Mouse (Mus musculus) lung, postnatal 4 days (tissue): ENCODE data around the gene Lpar5.
"Not testable (repeated sequence)": the region's sequence is repeated elsewhere in the genome, so short reads cannot be mapped to it uniquely, and the experiment has no call there.

Experiments used
- DNase-seq, 2 experiments: peaks; one replicate each; pipeline ENCODE4 v3.0.0; 2021

Gene Lpar5

DNA sequence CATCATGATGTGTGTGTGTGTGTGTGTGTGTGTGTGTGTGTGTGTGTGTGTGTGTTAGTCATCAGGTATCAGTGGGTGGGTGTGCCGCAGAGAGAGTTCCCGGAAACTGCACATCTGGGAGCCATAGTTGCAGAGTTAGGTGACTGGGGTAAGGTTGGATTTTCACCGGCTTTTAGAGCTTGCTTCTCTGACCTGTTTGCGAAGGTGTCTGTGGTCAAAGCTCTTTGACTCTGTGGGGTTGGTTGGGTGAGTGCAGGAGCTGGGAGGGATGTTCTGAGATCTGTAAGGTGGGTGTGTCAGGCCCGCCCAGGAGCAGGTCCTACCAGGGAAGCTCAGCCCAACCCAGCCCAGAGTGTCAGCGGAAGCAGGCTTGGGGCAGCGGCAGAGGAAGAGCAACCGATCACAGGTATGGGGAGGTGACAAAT, at the start of gene Lpar5:
Lpar5 (plus strand) TSS at position 350 of the 425 bp plus-strand sequence.
- no peak for DNase-seq

DNA sequence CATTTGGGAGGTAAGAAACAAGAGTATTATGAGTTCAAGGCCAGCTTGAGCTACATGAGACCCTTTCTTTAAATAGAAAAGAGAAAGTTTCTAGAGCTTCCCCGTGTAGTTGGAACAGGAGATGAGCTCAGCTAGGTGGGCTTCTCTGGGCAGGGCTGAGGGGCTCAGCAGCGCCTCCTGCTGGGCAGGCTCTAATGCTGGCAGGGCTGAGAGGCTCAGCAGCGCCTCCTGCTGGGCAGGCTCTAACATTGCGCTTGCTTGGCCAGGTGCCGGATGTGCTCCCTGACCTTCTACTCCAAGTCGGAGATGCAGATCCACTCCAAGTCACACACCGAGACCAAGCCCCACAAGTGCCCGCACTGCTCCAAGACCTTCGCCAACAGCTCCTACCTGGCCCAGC, 37.2 kb upstream of the Lpar5 start:
- peak; percentile 63 to 79 for DNase-seq

DNA sequence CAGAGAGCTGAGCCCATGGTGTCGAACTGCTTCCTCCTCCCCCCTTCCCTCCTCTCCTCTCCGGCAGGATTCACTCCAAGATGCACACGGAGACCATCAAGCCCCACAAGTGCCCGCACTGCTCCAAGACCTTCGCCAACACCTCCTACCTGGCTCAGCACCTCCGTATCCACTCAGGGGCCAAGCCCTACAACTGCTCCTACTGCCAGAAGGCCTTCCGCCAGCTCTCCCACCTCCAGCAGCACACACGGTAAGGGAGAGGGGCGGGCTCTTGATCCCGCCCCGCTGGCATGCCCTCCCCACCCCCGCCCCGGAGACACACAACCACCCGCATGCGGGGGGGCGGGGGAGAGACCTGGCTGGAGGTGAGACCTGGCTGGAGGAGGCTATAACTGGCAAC, 36.1 kb upstream of the Lpar5 start:
- DNase-seq = no peak

- DNase-seq = no peak
Observed at GRCm38 (mm10) chr6:125038666-125039065, 29.1 kb upstream of the Lpar5 start.

GRCm38 (mm10) chr6:125039131-125039530, 28.6 kb upstream of the Lpar5 start:
- DNase-seq = no peak

DNA sequence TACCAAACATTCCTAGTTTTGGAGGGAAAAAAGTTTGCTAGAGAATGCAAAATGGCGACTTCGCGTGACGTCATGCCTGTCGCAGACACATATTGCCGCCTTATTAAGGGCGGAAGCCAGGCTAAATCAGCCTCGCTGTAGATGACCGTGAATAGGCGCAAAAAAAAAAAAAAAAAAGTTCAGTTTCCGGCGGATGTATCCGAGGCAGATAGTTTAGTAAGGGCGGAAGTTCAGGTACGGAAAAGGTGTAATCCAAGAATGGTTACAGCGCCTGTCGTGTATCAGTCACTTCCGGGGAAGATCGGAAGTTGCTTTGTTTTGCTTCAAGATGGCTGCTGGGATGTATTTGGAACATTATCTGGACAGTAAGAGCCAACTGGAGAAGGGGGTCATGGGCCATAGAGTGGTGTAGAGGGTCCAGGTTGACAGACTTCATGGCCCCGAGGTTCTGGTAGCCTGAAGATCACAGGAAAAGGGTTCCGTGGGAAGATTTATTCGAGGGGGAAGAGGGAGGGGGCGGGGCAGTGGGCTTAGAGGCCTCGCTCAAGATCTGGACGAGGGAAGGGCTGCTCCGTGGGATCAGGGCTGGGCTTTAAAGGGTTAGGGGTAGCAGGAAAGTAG, 28.1 kb upstream of the Lpar5 start, which contains the start of gene Ing4:
Ing4 (plus strand) TSS at position 228 of the 621 bp plus-strand sequence.
- peak; percentile 92 to 94 for DNase-seq

DNA sequence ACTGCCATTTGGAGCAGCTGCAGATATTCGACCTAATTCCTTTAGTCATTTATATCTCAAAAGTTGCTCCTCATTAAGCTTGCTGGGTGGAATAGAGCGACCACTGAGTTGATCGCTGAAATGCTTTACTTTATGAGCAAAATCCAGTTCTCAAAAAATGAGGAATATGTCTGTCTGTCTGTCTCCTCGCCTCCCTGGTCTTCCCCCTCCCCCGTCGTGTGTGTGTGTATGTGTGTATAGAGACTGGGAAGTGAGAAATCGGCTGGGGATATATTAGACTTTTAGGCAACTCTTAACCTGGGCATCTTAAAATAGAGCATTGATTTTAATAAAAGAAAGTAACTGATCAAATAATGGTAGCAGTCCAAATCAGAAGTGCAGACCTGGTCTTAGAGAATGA, 27.5 kb upstream of the Lpar5 start:
- DNase-seq = no peak

GRCm38 (mm10) chr6:125041047-125041446, 26.7 kb upstream of the Lpar5 start:
- no peak for DNase-seq

DNA sequence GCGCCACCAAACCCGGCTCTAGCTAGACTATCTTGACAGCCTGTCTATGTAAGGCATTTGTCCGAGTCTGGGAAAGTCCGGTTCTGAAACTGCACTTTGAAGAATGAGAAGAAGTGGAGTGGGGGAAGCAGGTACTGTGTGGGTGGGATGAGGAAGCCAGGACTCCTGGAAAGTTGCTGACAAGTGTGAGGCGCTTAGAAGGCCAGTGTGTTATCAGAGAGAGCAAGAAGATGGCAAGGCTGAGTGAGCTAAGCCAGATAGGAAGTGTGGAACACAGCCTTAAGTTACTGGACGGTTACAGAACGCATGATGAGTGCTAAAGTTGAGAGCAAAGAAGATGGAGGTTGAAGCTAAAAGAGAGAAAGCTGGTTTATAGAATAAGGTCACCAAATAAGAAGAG, 25.6 kb upstream of the Lpar5 start:
- DNase-seq = no peak

GRCm38 (mm10) chr6:125046691-125047090, 21.0 kb upstream of the Lpar5 start:
- peak; percentile 84 to 85 for DNase-seq

GRCm38 (mm10) chr6:125049678-125050077, 18.0 kb upstream of the Lpar5 start, which contains the start of gene Acrbp:
Acrbp (plus strand) TSS chr6:125049689.
- no peak for DNase-seq

DNA sequence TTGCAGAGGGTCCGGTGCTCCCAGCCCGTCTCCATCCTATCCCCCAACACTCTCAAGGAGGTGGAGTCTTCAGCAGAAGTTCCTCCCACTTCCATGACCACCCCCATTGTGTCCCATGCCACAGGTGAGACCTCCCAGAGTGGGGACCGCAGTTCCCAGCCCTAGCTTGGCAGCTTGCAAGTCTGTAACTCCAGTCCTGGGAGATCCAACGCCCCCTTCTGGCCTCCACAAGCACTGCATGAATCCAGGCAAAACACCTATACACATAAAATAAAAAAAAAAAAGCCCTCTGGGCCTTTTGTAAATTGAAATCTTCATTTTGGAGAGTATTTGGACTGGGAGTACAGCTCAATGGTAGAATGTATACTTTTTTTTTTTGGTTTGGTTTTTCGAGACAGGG, 16.5 kb upstream of the Lpar5 start:
- DNase-seq = no peak

- DNase-seq = no peak
Observed at GRCm38 (mm10) chr6:125061493-125061892, 6.2 kb upstream of the Lpar5 start.

DNA sequence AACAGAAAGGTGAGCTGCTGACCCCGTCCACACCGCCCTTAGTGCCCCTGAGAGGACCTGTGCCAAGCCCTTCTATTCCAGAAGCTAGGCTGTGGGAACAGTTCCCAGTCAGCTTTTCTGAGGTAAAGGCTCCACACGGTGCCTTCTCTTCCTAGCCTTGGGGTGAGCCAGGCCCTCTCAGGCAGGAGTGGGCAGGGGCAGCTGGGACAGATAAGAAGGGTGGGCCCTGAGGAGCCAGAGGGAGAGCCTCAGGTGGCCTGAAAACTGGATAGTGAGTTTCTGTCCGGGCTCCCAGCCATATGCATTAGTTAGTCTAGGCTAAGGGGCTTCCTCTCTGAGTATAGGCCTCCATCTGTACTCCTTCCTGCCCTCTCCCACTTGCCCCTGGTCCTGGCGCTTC, 5.2 kb upstream of the Lpar5 start:
- DNase-seq = no peak

- no peak for DNase-seq
Observed at GRCm38 (mm10) chr6:125063906-125064305, 3.8 kb upstream of the Lpar5 start.

GRCm38 (mm10) chr6:125065223-125065622, 2.5 kb upstream of the Lpar5 start:
- not testable (repeated sequence) for DNase-seq

DNA sequence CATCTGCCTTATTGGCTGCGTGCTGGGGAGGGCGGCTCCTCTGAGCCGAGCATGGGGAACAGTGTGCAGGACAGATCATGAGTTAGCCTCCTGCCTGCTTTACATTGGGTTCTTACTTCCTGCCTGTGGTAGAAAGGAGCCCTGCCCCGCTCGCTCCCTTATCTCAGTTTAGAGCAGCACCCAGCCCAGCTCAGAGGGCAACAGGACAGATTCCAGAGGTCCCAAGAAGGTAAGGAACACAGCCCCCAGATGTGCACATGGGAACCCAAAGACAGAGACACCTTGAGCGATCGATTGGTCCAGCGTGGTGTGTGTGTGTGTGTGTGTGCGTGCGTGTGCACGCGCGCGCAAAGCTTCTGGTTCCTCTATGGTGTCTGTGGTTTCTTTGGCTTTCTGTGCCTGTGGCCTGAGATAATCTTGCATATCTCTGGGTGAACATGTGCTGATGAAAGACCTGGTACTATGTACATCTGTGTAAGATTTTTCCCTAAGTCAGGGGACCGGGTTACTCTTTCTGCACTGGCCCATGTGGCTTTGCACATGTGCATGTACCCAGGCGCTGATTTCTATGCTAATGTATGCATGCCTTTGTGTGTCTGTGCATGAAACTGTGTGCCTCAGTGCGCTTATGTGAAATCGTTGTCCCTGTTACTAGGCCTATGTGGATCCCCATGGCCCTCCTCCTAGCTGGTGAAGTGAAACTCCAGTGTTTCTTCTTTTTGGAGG, 3.6 kb downstream of the Lpar5 start:
- DNase-seq = peak; percentile 28 to 41

DNA sequence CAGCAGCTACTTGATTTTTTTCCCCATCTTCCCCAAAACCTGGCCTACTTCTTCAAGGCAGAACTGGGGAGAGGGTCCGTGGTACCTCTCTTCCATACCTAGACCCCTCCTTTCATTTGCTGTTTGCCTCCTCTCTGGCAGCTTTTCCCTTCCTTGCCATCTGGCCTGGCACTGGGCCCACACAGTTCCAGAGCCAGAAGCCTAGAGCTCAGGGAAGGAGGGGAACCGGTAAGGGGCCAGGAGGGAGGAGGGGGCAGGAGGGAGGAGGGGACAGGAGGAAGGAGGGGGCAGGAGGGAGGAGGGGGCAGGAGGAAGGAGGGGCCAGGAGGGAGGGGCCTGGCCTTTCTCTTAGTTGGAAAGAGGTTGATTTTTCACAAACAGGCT, 4.2 kb downstream of the Lpar5 start:
- DNase-seq = peak; percentile 34 to 49

- DNase-seq = no peak
Observed at GRCm38 (mm10) chr6:125073825-125074224, 6.1 kb downstream of the Lpar5 start.

GRCm38 (mm10) chr6:125081394-125081793, 13.7 kb downstream of the Lpar5 start:
- DNase-seq = no peak

DNA sequence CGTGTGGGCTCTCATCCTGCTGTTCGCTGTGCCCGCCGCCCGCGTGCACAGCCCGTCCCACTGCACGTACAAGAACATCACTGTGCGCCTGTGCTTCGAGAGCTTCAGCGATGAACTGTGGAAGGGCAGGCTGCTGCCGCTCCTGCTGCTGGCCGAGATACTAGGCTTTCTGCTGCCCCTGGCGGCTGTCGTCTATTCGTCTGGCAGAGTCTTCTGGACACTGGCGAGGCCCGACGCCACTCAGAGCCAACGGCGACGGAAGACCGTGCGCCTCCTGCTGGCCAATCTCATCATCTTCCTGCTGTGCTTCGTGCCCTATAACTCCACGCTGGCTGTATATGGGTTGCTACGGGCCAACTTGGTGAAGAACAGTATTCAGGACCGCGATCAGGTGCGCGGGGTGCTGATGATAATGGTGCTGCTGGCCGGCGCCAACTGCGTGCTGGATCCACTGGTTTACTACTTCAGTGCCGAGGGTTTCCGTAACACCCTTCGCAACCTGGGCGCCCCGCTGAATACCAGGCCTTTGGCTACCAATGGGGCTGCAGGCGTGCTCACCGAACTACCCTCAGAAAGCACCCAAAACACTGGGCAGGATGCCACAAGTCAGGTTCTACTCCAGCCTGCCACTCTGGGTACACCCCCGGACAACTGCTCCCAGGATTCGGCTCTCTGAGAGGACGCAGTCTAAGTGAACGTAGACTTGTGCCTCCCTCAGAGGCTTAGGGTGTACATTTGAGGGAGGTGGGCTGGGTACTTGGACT, 14.3 kb downstream of the Lpar5 start:
- peak; percentile 94 to 96 for DNase-seq

DNA sequence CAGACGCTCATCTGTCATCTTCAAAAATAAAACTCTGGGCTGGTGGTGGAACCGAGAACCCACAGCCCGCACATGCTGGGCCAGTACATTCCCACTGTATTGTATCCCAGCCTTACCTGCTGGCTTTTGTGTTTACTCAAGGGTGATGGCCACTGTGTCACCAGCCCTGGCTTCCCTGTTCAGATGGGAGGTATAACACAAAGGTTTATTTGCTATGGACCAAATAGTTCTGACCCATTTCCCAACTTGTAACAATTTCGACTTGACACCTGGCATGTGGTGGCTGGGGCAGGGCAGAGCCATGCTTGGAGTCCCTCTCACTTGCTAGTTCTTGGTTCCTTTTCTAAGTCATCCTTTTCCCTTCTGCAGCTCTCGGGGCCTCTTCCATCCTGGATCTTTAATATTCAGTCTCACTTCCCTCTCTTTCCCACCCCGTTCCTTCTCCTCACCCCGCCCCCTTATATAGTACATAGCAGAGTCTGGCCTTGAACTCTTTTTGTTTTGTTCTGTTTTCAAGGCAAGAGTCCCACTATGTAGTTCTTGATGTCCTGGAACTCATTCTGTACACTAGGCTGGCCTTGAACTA, 15.2 kb downstream of the Lpar5 start:
- DNase-seq = no peak

DNA sequence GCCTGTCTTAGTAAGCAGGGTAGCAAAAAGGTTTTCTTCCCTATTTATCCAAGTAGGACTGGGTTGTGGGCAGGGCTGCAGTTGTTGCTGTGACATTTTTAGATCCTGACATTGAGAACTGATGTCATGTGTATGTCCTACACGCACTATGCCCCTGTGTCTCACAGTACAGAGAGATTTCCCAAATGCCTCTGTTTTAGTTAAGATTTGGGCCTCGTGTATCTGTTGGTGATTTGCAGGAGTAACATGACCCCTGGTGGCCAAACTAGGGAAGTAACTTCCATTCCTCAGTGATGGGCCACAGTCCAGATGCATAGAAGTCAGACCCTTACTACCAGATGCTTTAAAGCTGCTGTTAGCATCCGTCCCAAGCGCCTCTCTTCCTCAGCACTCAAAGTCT, 16.7 kb downstream of the Lpar5 start:
- DNase-seq = peak in 1 of 2 experiments; percentile 78
